Mouse (Mus musculus) midbrain, embryonic 12.5 days (tissue): ENCODE results near the gene Olfr313. TPM values are rescaled to one million over a fixed set of nuclear protein-coding genes. Genes with fewer than 3 reads are reported as not detected.

Experiments
- ATAC-seq: fragments of 200-750 bp; cut with Nextera tagmentation; 2 replicates; pipeline ENCODE4 v1.8.0; 2017; ENCODE audit warnings: low read depth, moderate TSS enrichment, moderate library complexity; ENCODE audit not compliant: low FRiP score
- H3K27ac ChIP-seq: fragments of 300-500 bp; sonication (generic); replicated peaks from 2 replicates; pipeline ENCODE4 v1.5.1; 2016; ENCODE audit warnings: mild to moderate bottlenecking
- H3K27me3 ChIP-seq: fragments of 300-500 bp; sonication (generic); 2 replicates; pipeline ENCODE4 v1.6.1; 2016; ENCODE audit warnings: mild to moderate bottlenecking
- H3K36me3 ChIP-seq: fragments of 300-500 bp; sonication (generic); 2 replicates; pipeline ENCODE4 v1.6.1; 2016
- H3K4me1 ChIP-seq: fragments of 300-500 bp; sonication (generic); 2 replicates; pipeline ENCODE4 v1.6.1; 2016
- H3K4me2 ChIP-seq: fragments of 300-500 bp; sonication (generic); replicated peaks from 2 replicates; pipeline ENCODE4 v1.6.1; 2016; ENCODE audit warnings: mild to moderate bottlenecking, moderate library complexity
- H3K4me3 ChIP-seq: fragments of 300-500 bp; sonication (generic); 2 replicates; pipeline ENCODE4 v1.5.1; 2016; ENCODE audit warnings: mild to moderate bottlenecking
- H3K9ac ChIP-seq: fragments of 300-500 bp; sonication (generic); replicated peaks from 2 replicates; pipeline ENCODE4 v1.6.1; 2016; ENCODE audit warnings: mild to moderate bottlenecking, moderate library complexity
- H3K9me3 ChIP-seq: fragments of 300-500 bp; sonication (generic); 2 replicates; pipeline ENCODE4 v1.6.1; 2016; ENCODE audit warnings: mild to moderate bottlenecking
- WGBS: fragments of 180-500 bp; shearing (Covaris S2); methylation state at CpG from one replicate; pipeline ENCODE4 v1.1.7; 2016; 5-methylcytosine and 5-hydroxymethylcytosine counted together
- polyA plus RNA-seq: library from polyadenylated mRNA; unstranded; fragments of >200 nt; fragmentation: Nextera tagmentation; extraction: Ambion mirVana; gene quantifications from 2 replicates; pipeline ENCODE4 v1.2.1, GENCODE M21; 2016

Gene Olfr313
- polyA plus RNA-seq, 1 experiment from 2014 or later = not detected

DNA sequence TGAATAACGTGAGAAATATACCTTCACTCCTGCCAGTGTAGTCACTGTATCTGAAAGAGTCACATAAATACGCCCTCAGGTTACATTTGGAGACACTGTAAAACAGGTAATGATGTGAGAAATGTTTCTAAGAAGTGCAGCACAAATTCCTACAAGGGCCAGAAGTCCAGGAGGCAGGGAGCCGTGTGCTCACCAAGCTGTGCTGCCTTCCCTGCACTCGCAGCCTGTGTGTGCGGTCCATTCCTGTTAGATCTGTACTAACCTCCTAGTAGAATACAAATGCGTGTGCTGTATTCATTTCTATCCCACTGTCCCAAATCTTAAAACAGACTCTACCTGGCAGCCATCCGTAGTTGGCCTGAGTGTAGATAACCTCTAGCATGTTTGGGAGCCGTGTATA, 45.9 kb downstream of the Olfr313 start:
- Histone ChIP-seq H3K36me3 (peaks cover 55% of the 10 kb centered on the region), H3K4me1 (no peaks in the 10 kb centered on the region), H3K9ac (no peak overlapping the region), H3K4me3 (no peak overlapping the region), H3K27me3 (no peaks in the 10 kb centered on the region), H3K4me2 (no peak overlapping the region), H3K27ac (no peak overlapping the region), H3K9me3 (peaks cover 23% of the 10 kb centered on the region)
- ATAC-seq = no peak
- 96% methylated on average over 8 of the region's 8 CpGs for WGBS

GRCm38 (mm10) chr11:58867039-58867953, 52.5 kb downstream of the Olfr313 start, which contains the start of gene 2810021J22Rik:
2810021J22Rik (plus strand) TSS chr11:58867216.
- Histone ChIP-seq H3K36me3 (peaks cover 15% of the 10 kb centered on the region; the same call in 1 of the 2 replicates), H3K4me3 (peak within 1 kb of the TSS; percentile 81), H3K4me1 (peaks cover 13% of the 10 kb centered on the region), H3K4me2 (peak within 1 kb of the TSS; percentile 66), H3K9ac (peak within 1 kb of the TSS; percentile 87), H3K27me3 (no peaks in the 10 kb centered on the region), H3K9me3 (no peaks in the 10 kb centered on the region), H3K27ac (peak within 1 kb of the TSS; percentile 83)
- ATAC-seq = peak; percentile 88
- WGBS = 7% methylated on average over 37 of the region's 37 CpGs

DNA sequence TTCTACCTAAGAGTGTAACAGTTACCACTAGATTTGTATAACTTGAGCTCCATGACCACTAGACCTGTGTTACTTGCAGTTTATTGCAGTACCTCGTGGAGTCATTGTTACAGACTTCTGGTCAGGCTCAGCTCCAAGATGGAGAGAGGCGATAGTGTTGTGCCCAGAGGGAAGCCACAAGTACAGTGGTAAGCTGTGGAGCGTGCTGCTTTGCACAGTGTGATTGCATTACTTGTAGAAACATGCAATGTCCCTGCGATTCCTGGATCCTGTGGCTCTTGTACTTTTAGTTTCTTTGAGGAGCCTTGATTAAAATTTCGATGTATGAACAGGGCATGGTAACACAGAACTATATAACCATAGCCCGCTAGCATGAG, 53.1 kb downstream of the Olfr313 start:
- Histone ChIP-seq H3K4me2 (peak overlapping the region; percentile 66), H3K4me1 (peaks cover 13% of the 10 kb centered on the region), H3K9me3 (no peaks in the 10 kb centered on the region), H3K4me3 (peak overlapping the region; percentile 81), H3K27ac (no peak overlapping the region; the same call in 1 of the 2 replicates), H3K27me3 (no peaks in the 10 kb centered on the region), H3K36me3 (peaks cover 15% of the 10 kb centered on the region; the same call in 1 of the 2 replicates), H3K9ac (peak overlapping the region; percentile 87; the same call in 1 of the 2 replicates)
- whole genome bisulfite sequencing = 86% methylated on average over 6 of the region's 6 CpGs
- no peak for ATAC-seq

Other genes starting within 250 kb of the Olfr313 start
- gene Olfr224, start 244.4 kb upstream of the Olfr313 start, polyA plus RNA-seq = not detected in 2 replicates
- gene Olfr325, start 237.3 kb upstream of the Olfr313 start, polyA plus RNA-seq = not detected in 2 replicates
- gene Olfr324, start 219.9 kb upstream of the Olfr313 start, polyA plus RNA-seq = not detected in 2 replicates
- not detected in 2 replicates for gene 2210407C18Rik, start 198.9 kb upstream of the Olfr313 start, polyA plus RNA-seq
- not detected in 2 replicates for gene Olfr323, start 184.5 kb upstream of the Olfr313 start, polyA plus RNA-seq
- gene Trim58, start 174.5 kb upstream of the Olfr313 start, polyA plus RNA-seq = 0.13 and 0.28 TPM in 2 replicates
- not detected in 2 replicates for gene Olfr322, start 156.2 kb upstream of the Olfr313 start, polyA plus RNA-seq
- not detected in 2 replicates for gene Olfr320, start 133.9 kb upstream of the Olfr313 start, polyA plus RNA-seq
- gene Olfr319, start 115.8 kb upstream of the Olfr313 start, polyA plus RNA-seq = not detected in 2 replicates
- not detected in 2 replicates for gene Olfr318, start 91.0 kb upstream of the Olfr313 start, polyA plus RNA-seq
- gene Olfr317, start 75.8 kb upstream of the Olfr313 start, polyA plus RNA-seq = not detected in 2 replicates
- gene Olfr316, start 62.3 kb upstream of the Olfr313 start, polyA plus RNA-seq = not detected in 2 replicates
- not detected in 2 replicates for gene Olfr315, start 41.8 kb upstream of the Olfr313 start, polyA plus RNA-seq
- gene Olfr314, start 32.0 kb upstream of the Olfr313 start, polyA plus RNA-seq = not detected in 2 replicates
- gene Fam183b, start 13.0 kb upstream of the Olfr313 start, polyA plus RNA-seq = 2.0 and 2.1 TPM in 2 replicates
- not detected in 2 replicates for gene Olfr312, start 14.2 kb downstream of the Olfr313 start, polyA plus RNA-seq
- gene Olfr311, start 24.3 kb downstream of the Olfr313 start, polyA plus RNA-seq = not detected in 2 replicates
- gene Gm12258, start 32.2 kb downstream of the Olfr313 start, polyA plus RNA-seq = 17.7 and 19.9 TPM in 2 replicates
- gene 2810021J22Rik, start 52.2 kb downstream of the Olfr313 start, polyA plus RNA-seq = 10.2 and 13.7 TPM in 2 replicates
- 5.3 and 5.5 TPM in 2 replicates for gene Zfp39, start 89.2 kb downstream of the Olfr313 start, polyA plus RNA-seq
- not detected in 2 replicates for gene Btnl10, start 102.9 kb downstream of the Olfr313 start, polyA plus RNA-seq
- gene Rnf187, start 123.9 kb downstream of the Olfr313 start, polyA plus RNA-seq = 437 and 465 TPM in 2 replicates
- gene Hist3h2ba, start 133.9 kb downstream of the Olfr313 start, polyA plus RNA-seq = 177 and 223 TPM in 2 replicates
- gene Hist3h2a, start 139.7 kb downstream of the Olfr313 start, polyA plus RNA-seq = 87.2 and 87.5 TPM in 2 replicates
- 0.64 and 0.86 TPM in 2 replicates for gene Trim17, start 139.7 kb downstream of the Olfr313 start, polyA plus RNA-seq
- gene Trim11, start 163.1 kb downstream of the Olfr313 start, polyA plus RNA-seq = 19.9 and 20.5 TPM in 2 replicates